In the genomic region with DNA sequence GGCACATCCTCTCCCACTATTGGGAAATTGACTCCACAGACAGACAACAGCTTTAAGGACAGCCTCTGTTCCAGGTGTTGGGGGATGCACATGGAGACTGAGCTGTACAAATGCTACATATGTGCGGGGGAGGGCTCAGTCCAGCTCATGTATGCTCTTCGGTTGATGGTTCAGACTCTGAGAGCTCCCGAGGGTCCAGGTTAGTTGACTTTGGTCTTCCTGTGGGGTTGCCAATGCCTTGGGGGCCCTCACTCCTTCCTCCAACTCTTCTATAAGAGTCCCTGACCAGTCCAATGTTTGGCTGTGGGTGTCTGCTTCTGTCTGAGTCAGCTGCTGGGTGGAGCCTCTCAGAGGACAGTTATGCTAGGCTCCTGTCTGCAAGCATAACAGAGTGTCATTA, we compare ENCODE assay signal across 27 mouse cellular contexts. TPM values are rescaled to one million over a fixed set of nuclear protein-coding genes. Genes with fewer than 3 reads are reported as not detected.
DNase-seq lines count a peak whose midpoint lies in the region; ATAC-seq lines count a peak whose summit lies in the region.
"Had no signal": no experiment of that assay in that cellular context is flagged by ENCODE, and none has a peak within 500 bp of the region (broad histone marks: within the 10 kb centered on the region; RNA-seq: fewer than 3 reads in every experiment).

No protein-coding gene starts in this region.

- no peaks in the 10 kb centered on the region for H3K9me3 ChIP-seq in megakaryocyte, embryonic 14.5 days
- H3K9me3 ChIP-seq: G1E had no signal

- intact Hi-C loops in heart, postnatal 25 days (cut with DNase I), result no loop called here

- peaks cover 3% of the 10 kb centered on the region for H3K36me3 ChIP-seq in megakaryocyte, embryonic 14.5 days (replicated peaks; ENCODE audit: low read length)

- peak overlapping the region; percentile 1 for H3K4me3 ChIP-seq in megakaryocyte, embryonic 14.5 days (replicated peaks)

- peaks cover 43% of the 10 kb centered on the region for H3K27me3 ChIP-seq in megakaryocyte, embryonic 14.5 days (replicated peaks)
- H3K27me3 ChIP-seq: CH12.LX had no signal

- peaks cover 97% of the 10 kb centered on the region for H3K4me1 ChIP-seq in megakaryocyte, embryonic 14.5 days

- no peak for ATAC-seq in cerebellum, adult (ENCODE audit: insufficient number of reproducible peaks, low FRiP score, low TSS enrichment)
- no peak for ATAC-seq in megakaryocyte, adult 5-6 weeks (ENCODE audit: poor library complexity, severe bottlenecking)
- ATAC-seq: activated CD4-positive, CD25-positive, alpha-beta regulatory T cell, adult 4 months; CD4-positive, CD25-positive, alpha-beta regulatory T cell, adult 4 months; Patski had no signal

- DNase-seq in cerebellum, adult 11-12 months, result peak; percentile 51
- DNase-seq in cerebellum, postnatal 10 days, result no peak
- peak; percentile 50 for DNase-seq in cerebellum, adult 9-11 months
- peak; percentile 77 for DNase-seq in heart, adult 11 months
- DNase-seq in heart, postnatal 25 days (ENCODE audit: low spot score), result no peak
- DNase-seq: adrenal gland, adult 2 months; adrenal gland, adult 8-10 months; adrenal gland, postnatal 10 days; adrenal gland, postnatal 14 days; adrenal gland, postnatal 25 days; adrenal gland, postnatal 36 days; B cell, adult 2 months; cerebellum, adult 11 months; cerebellum, adult 18-20 months; cerebellum, adult 2 months had no signal

RNA-seq across cellular contexts. Expression of a gene that starts 2.4 kb away (rescaled TPM):
- 1 to 10 TPM; 1.3 to 1.4 TPM for total RNA-seq in heart, postnatal 25 days (2021)
- 9.1 and 12.3 TPM in 2 replicates for polyA plus RNA-seq in megakaryocyte, embryonic 14.5 days (2012; ENCODE audit: insufficient read depth, low replicate concordance)
- total RNA-seq in megakaryocyte, adult 5-6 weeks (2015), result 10.4 and 11.1 TPM in 2 replicates
- total RNA-seq in megakaryocyte, adult 5-6 weeks (2017), result 13.4 and 14.0 TPM in 2 replicates

RNA-seq across cellular contexts. Expression of a gene that starts 3.6 kb away (rescaled TPM):
- total RNA-seq in heart, postnatal 25 days (2021), result under 1 TPM in 1 of 2 experiments, not detected in 1; 0.05 TPM
- polyA plus RNA-seq in megakaryocyte, embryonic 14.5 days (2012; ENCODE audit: insufficient read depth, low replicate concordance), result 0.93 and 1.1 TPM in 2 replicates
- not detected in 2 replicates for total RNA-seq in megakaryocyte, adult 5-6 weeks (2015)
- total RNA-seq in megakaryocyte, adult 5-6 weeks (2017), result not detected in 2 replicates
- polyA plus RNA-seq: activated CD4-positive, CD25-positive, alpha-beta regulatory T cell, adult 4 months; G1E had no signal

RNA-seq across cellular contexts. Expression of a gene that starts 10.6 kb away (rescaled TPM):
- 10 to 100 TPM; 23.7 to 24.3 TPM for total RNA-seq in heart, postnatal 25 days (2021)
- 24.8 and 30.6 TPM in 2 replicates for polyA plus RNA-seq in megakaryocyte, embryonic 14.5 days (2012; ENCODE audit: insufficient read depth, low replicate concordance)
- 33.7 and 44.9 TPM in 2 replicates for total RNA-seq in megakaryocyte, adult 5-6 weeks (2015)
- total RNA-seq in megakaryocyte, adult 5-6 weeks (2017), result 48.2 and 52.2 TPM in 2 replicates

RNA-seq across cellular contexts. Expression of a gene that starts 20.0 kb away (rescaled TPM):
- 1,000 to 10,000 TPM; 1,042 to 1,257 TPM for total RNA-seq in heart, postnatal 25 days (2021)
- 292 and 435 TPM in 2 replicates for polyA plus RNA-seq in megakaryocyte, embryonic 14.5 days (2012; ENCODE audit: insufficient read depth, low replicate concordance)
- total RNA-seq in megakaryocyte, adult 5-6 weeks (2015), result 448 and 487 TPM in 2 replicates
- total RNA-seq in megakaryocyte, adult 5-6 weeks (2017), result 829 and 973 TPM in 2 replicates

RNA-seq across cellular contexts. Expression of a gene that starts 29.8 kb away (rescaled TPM):
- total RNA-seq in heart, postnatal 25 days (2021), result not detected
- polyA plus RNA-seq in megakaryocyte, embryonic 14.5 days (2012; ENCODE audit: insufficient read depth, low replicate concordance), result 0.12 TPM in 1 of 2 replicates, not detected in the other
- not detected in 2 replicates for total RNA-seq in megakaryocyte, adult 5-6 weeks (2015)
- total RNA-seq in megakaryocyte, adult 5-6 weeks (2017), result not detected in 2 replicates
- total RNA-seq: adrenal gland, adult 18-20 months; adrenal gland, adult 2 months; adrenal gland, adult 8-10 months; adrenal gland, postnatal 10 days; adrenal gland, postnatal 14 days; adrenal gland, postnatal 25 days; adrenal gland, postnatal 36 days; adrenal gland, postnatal 4 days; CH12.LX; G1E; MEL had no signal
- polyA plus RNA-seq: activated CD4-positive, CD25-positive, alpha-beta regulatory T cell, adult 4 months; adrenal gland, adult 2 months; C2C12; CD4-positive, CD25-positive, alpha-beta regulatory T cell, adult 4 months; G1E; Patski had no signal

Comparison
In these comparisons a context has a peak if more than half of its experiments do, and no peak if none do; other contexts are left out.
1. DNase-seq: peak in cerebellum, adult 11-12 months (single experiment), cerebellum, adult 9-11 months (single experiment) and heart, adult 11 months (single experiment); none in cerebellum, postnatal 10 days (0 of 2) and heart, postnatal 25 days (single experiment).
2. RNA of a gene that starts 2.4 kb away (total RNA-seq): 10.4 to 14.0 TPM in megakaryocyte, adult 5-6 weeks; 1.3 to 1.4 TPM in heart, postnatal 25 days; every median in the first group is over 4 times any median in the second.